Mouse (Mus musculus) stomach, postnatal 0 days (tissue): Measurements from ENCODE around the gene Gpr108. TPM values are rescaled to one million over a fixed set of nuclear protein-coding genes. Genes with fewer than 3 reads are reported as not detected.

Source experiments
- ATAC-seq: fragments of 200-750 bp; cut with Nextera tagmentation; 2 replicates; pipeline ENCODE4 v1.8.0; 2017; ENCODE audit not compliant: low FRiP score, low TSS enrichment
- DNase-seq: peaks from one replicate; pipeline ENCODE4 v3.0.0-alpha.2; 2016; ENCODE audit warnings: low spot score
- H3K27ac ChIP-seq: fragments of 300-500 bp; sonication (generic); replicated peaks from 2 replicates; pipeline ENCODE4 v1.5.1; 2014; ENCODE audit warnings: mild to moderate bottlenecking, control low read depth
- H3K27me3 ChIP-seq: fragments of 300-500 bp; sonication (generic); 2 replicates; pipeline ENCODE4 v1.6.1; 2014; ENCODE audit warnings: low read length; ENCODE audit not compliant: control insufficient read depth, insufficient read depth
- H3K36me3 ChIP-seq: fragments of 300-500 bp; sonication (generic); 2 replicates; pipeline ENCODE4 v1.6.1; 2014; ENCODE audit warnings: low read length, mixed read lengths; ENCODE audit not compliant: control insufficient read depth, insufficient read depth
- H3K4me1 ChIP-seq: fragments of 300-500 bp; sonication (generic); replicated peaks from 2 replicates; pipeline ENCODE4 v1.6.1; 2014; ENCODE audit warnings: antibody characterized with exemption; ENCODE audit not compliant: control insufficient read depth, insufficient read depth
- H3K4me2 ChIP-seq: fragments of 300-500 bp; sonication (generic); replicated peaks from 2 replicates; pipeline ENCODE4 v1.6.1; 2014; ENCODE audit warnings: low read depth, mild to moderate bottlenecking, control low read depth, moderate library complexity
- H3K4me3 ChIP-seq: fragments of 300-500 bp; sonication (generic); 2 replicates; pipeline ENCODE4 v1.5.1; 2014; ENCODE audit warnings: low read depth, low read length, control low read depth
- H3K9ac ChIP-seq: fragments of 300-500 bp; sonication (generic); 2 replicates; pipeline ENCODE4 v1.6.1; 2014; ENCODE audit warnings: mild to moderate bottlenecking, low read length, control low read depth, mixed read lengths
- H3K9me3 ChIP-seq: fragments of 300-500 bp; sonication (generic); 2 replicates; pipeline ENCODE4 v1.6.1; 2016; ENCODE audit warnings: low read length; ENCODE audit not compliant: control insufficient read depth
- CTCF ChIP-seq: IDR thresholded peaks from 2 replicates; pipeline ENCODE4 v1.5.1; 2016; ENCODE audit warnings: antibody characterized with exemption, low read depth, mild to moderate bottlenecking, moderate library complexity
- EP300 ChIP-seq: optimal IDR thresholded peaks from 2 replicates; pipeline ENCODE3; 2016; ENCODE audit warnings: antibody characterized with exemption
- WGBS: fragments of 180-500 bp; shearing (Covaris S2); extraction: QIAGEN DNeasy Blood & Tissue Kit; methylation state at CpG from one replicate; pipeline ENCODE4 v1.1.7; 2014; 5-methylcytosine and 5-hydroxymethylcytosine counted together
- polyA plus RNA-seq: library from polyadenylated mRNA; unstranded; fragments of >200 nt; fragmentation: Nextera tagmentation; extraction: Ambion mirVana; gene quantifications from 2 replicates; pipeline ENCODE4 v1.2.1, GENCODE M21; 2015

Gpr108 gene
- polyA plus RNA-seq, 1 experiment from 2014 or later: 48.0 TPM

GRCm38 (mm10) chr17:57275997-57276351, 27.7 kb upstream of the Gpr108 start:
- Histone ChIP-seq H3K4me2 (peak overlapping the region; percentile 80), H3K4me1 (no peaks in the 10 kb centered on the region; the same call in 1 of the 2 replicates), H3K27me3 (no peaks in the 10 kb centered on the region), H3K9me3 (no peaks in the 10 kb centered on the region), H3K36me3 (no peaks in the 10 kb centered on the region), H3K4me3 (peak overlapping the region; percentile 65), H3K27ac (peak overlapping the region; percentile 69), H3K9ac (peak overlapping the region; percentile 51)
- ATAC-seq (0 out of 2 replicates have a peak, but pooled peaks have one; percentile 12), DNase-seq (peak; percentile 30)
- WGBS: under 1% methylated on average over 13 of the region's 13 CpGs
- TF ChIP-seq CTCF: no peak
- no peak for TF ChIP-seq EP300

GRCm38 (mm10) chr17:57275111-57275996, 27.1 kb upstream of the Gpr108 start:
- Histone ChIP-seq H3K4me3 (peak overlapping the region; percentile 65), H3K4me2 (peak overlapping the region; percentile 80), H3K36me3 (no peaks in the 10 kb centered on the region), H3K9ac (peak overlapping the region; percentile 73), H3K27ac (peak overlapping the region; percentile 89), H3K27me3 (no peaks in the 10 kb centered on the region), H3K4me1 (no peaks in the 10 kb centered on the region; the same call in 1 of the 2 replicates), H3K9me3 (no peaks in the 10 kb centered on the region)
- TF ChIP-seq EP300: no peak
- TF ChIP-seq CTCF: peak; percentile 3; the same call in 1 of the 2 replicates
- WGBS: 2% methylated on average over 44 of the region's 53 CpGs
- ATAC-seq (peak; percentile 93), DNase-seq (peak; percentile 98)

GRCm38 (mm10) chr17:57274686-57275085, 26.4 kb upstream of the Gpr108 start:
- Histone ChIP-seq H3K27ac (peak overlapping the region; percentile 89), H3K27me3 (no peaks in the 10 kb centered on the region), H3K9me3 (no peaks in the 10 kb centered on the region), H3K4me1 (no peaks in the 10 kb centered on the region; the same call in 1 of the 2 replicates), H3K36me3 (no peaks in the 10 kb centered on the region), H3K4me2 (peak overlapping the region; percentile 80), H3K4me3 (peak overlapping the region; percentile 65), H3K9ac (peak overlapping the region; percentile 73)
- ATAC-seq (no peak), DNase-seq (no peak)
- WGBS: 4% methylated on average over 15 of the region's 15 CpGs
- no peak; the same call in 1 of the 2 replicates for TF ChIP-seq CTCF
- TF ChIP-seq EP300: no peak

GRCm38 (mm10) chr17:57273846-57274245, 25.6 kb upstream of the Gpr108 start:
- no peaks in the 10 kb centered on the region for H3K9me3 ChIP-seq
- WGBS: 32% methylated on average over 7 of the region's 7 CpGs
- H3K9ac ChIP-seq: no peak overlapping the region
- ATAC-seq: no peak
- H3K4me2 ChIP-seq: peak overlapping the region; percentile 6; the same call in 1 of the 2 replicates
- TF ChIP-seq CTCF: no peak
- no peak for TF ChIP-seq EP300
- no peaks in the 10 kb centered on the region for H3K36me3 ChIP-seq
- H3K4me1 ChIP-seq: no peaks in the 10 kb centered on the region; the same call in 1 of the 2 replicates
- no peaks in the 10 kb centered on the region for H3K27me3 ChIP-seq
- no peak overlapping the region for H3K27ac ChIP-seq
- no peak overlapping the region for H3K4me3 ChIP-seq
- DNase-seq: no peak

- Histone ChIP-seq H3K4me2 (no peak overlapping the region), H3K36me3 (no peaks in the 10 kb centered on the region), H3K4me3 (no peak overlapping the region), H3K27ac (no peak overlapping the region), H3K4me1 (no peaks in the 10 kb centered on the region; the same call in 1 of the 2 replicates), H3K9me3 (no peaks in the 10 kb centered on the region), H3K9ac (no peak overlapping the region), H3K27me3 (no peaks in the 10 kb centered on the region)
- 66% methylated on average over 9 of the region's 9 CpGs for WGBS
- no peak for TF ChIP-seq EP300
- no peak for TF ChIP-seq CTCF
- ATAC-seq: no peak
- DNase-seq: no peak
Observed at GRCm38 (mm10) chr17:57271301-57271700, 23.1 kb upstream of the Gpr108 start.

- no peak overlapping the region for H3K9ac ChIP-seq
- TF ChIP-seq CTCF (no peak), EP300 (no peak)
- ATAC-seq (peak; percentile 31; the same call in 1 of the 2 replicates), DNase-seq (peak; percentile 28)
- H3K9me3 ChIP-seq: no peaks in the 10 kb centered on the region
- 74% methylated on average over 6 of the region's 6 CpGs for WGBS
- no peak overlapping the region for H3K4me2 ChIP-seq
- H3K27me3 ChIP-seq: no peaks in the 10 kb centered on the region
- no peak overlapping the region for H3K27ac ChIP-seq
- H3K4me1 ChIP-seq: peaks cover 4% of the 10 kb centered on the region
- H3K4me3 ChIP-seq: no peak overlapping the region
- H3K36me3 ChIP-seq: peaks cover 4% of the 10 kb centered on the region; the same call in 1 of the 2 replicates
Observed at GRCm38 (mm10) chr17:57267556-57268126, 19.4 kb upstream of the Gpr108 start.
